Mouse (Mus musculus) heart, postnatal 0 days (tissue): ENCODE results near the gene 4921524J17Rik.

Experiments
- CTCF ChIP-seq: IDR thresholded peaks from 2 replicates; pipeline ENCODE4 v1.5.1; 2016; ENCODE audit warnings: antibody characterized with exemption, control low read depth, low read depth
- EP300 ChIP-seq: IDR thresholded peaks from 2 replicates; pipeline ENCODE4 v1.6.1; 2016; ENCODE audit warnings: antibody characterized with exemption, low read depth

DNA sequence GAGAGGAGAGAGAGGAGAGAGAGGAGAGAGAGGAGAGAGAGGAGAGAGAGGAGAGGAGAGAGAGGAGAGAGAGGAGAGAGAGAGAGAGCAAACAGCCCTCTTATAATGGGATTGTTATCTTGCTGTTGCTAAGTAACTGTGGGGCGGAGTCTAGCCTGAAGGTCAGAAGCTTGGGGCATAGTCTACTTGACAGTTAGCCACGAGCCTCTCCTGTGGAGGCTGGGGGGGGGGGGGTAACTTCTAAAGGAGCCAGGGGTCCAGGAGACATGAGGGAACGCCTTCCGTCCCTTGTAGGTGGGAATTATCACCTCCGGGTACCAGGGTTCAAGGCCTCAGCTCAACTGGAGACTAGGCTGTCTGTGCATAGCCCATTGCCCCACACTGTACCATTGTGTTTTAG lies 3.1 kb upstream of the 4921524J17Rik start:
- TF ChIP-seq CTCF (no peak), EP300 (no peak)
